Mouse (Mus musculus) Patski (cell line): ENCODE measurements around the gene Ermp1. TPM values are rescaled to one million over a fixed set of nuclear protein-coding genes. Genes with fewer than 3 reads are reported as not detected.

Source experiments
- ATAC-seq: fragments of 100-300 bp; one replicate; pipeline ENCODE4 v1.8.0; 2021
- CTCF ChIA-PET: fragments of 350-600 bp; sonication (Branson Sonifier 250); formaldehyde crosslinking; loops from one replicate; lab custom pipeline; 2022; ENCODE audit warnings: inconsistent platforms; lab: Charles Lee
- POLR2A ChIA-PET: fragments of 350-600 bp; sonication (Branson Sonifier 250); formaldehyde crosslinking; loops from one replicate; lab custom pipeline; 2022; ENCODE audit warnings: antibody characterized with exemption, inconsistent platforms; lab: Charles Lee
- DNase-seq: peaks from one replicate; pipeline ENCODE4 v3.0.0-alpha.2; 2011; ENCODE audit warnings: low read depth, low spot score
- H3K27me3 ChIP-seq: fragments of 371-371 bp; one replicate; pipeline ENCODE4 v1.5.1; 2021
- CTCF ChIP-seq: fragments of 100-300 bp; IDR thresholded peaks from one replicate; pipeline ENCODE4 v1.5.1; 2021
- in situ Hi-C: fragments of 300-500 bp; cut with MboI; formaldehyde crosslinking; loops from 3 replicates; pipeline ENCODE4 v1.11.1; 2018; ENCODE audit warnings: low pct_unique_long_range_greater_than_20kb, mixed read lengths
- polyA plus RNA-seq: library from polyadenylated mRNA; unstranded; gene quantifications from one replicate; pipeline ENCODE4 v1.2.3, GENCODE M21; 2021

The Ermp1 gene
- 94.4 TPM for polyA plus RNA-seq

DNA sequence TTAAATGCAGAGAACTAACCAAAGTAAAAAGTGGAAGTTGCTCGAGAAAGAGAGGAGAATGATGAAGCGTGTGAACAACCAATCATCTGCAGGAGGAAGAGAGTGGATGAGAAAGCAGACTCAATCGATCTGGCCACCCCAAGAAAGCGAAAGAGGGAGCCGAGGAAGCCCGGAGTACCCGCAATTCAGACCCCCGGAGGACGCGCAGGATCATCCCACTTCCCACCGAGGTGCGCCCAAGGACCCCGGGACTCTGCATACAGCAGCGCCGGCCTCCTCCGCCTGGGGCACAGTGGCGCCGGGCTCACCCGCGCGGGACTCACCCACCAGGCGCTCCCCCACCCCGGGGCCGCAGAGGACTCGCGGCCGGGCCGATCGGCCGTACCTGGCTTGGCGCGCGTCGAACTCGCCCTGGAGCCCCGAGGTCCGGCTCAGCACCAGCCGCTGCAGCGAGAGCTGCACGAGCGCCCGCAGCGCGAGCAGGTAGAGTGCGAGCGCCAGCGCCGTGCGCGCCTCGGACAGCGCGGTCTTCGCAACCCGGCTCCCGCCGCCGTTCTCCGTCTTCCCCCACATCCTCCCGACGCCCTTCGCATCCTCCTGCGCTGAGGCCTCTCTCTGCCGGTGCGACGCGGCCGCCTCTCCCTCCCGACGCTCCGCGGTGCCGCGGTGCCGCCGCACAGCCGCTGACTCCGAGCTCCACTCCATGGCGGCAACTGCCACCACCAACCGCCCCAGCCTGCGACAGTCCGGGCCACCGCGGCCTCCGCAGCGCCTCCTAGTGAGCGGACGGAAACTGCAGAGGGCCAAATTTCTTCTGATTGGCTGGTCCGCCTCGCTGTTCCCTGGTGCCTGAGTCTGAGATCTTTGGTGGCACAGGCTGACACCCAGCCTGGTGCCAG is at the start of gene Ermp1:
TSS of gene Ermp1 (minus strand) at position 765 of the 899 bp plus-strand sequence.
- CTCF ChIA-PET, result interaction anchor here (1.0 kb wide), 1 partner anchor 34 kb away, joined by 3 read pairs; no protein-coding TSS in a partner anchor

DNA sequence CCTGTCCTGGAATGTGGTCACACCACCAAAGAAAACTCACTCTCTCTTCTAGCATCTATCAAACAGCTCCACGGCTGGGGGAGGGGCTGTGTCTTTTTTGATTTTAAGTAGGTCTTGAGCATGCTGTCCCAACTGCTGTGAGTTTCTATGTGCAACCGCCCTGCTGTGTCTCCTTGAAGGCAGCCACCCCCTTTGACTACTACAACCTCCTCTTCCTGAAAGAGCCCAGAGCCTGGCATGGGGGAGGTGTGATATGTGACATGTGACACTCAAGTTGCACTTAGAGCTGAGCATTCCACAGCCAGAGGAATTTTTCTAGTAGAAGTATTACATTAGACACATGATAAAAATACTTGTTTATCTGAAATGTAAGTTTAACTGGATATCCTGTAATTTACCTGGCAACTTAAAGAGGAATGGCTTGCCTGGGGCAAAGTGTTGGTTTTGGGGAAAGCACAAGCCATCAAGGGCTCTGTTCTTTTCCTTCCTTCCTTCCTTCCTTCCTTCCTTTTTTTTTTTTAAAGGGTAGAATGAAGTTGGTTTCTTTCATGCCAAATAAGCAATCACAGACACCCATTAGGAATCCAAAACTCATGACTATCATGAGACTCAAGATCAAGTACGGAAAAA is 49.1 kb upstream of the Ermp1 start, which contains the start of gene Mlana:
TSS of gene Mlana (plus strand) at position 580 of the 630 bp plus-strand sequence.
- TF ChIP-seq CTCF, result no peak
- ATAC-seq (no peak), DNase-seq (no peak)
- in situ Hi-C loops, result loop anchor here (25.0 kb wide), 1 partner anchor 290 kb away; no protein-coding TSS in a partner anchor
- POLR2A ChIA-PET, result no interaction called here
- H3K27me3 ChIP-seq, result no peaks in the 10 kb centered on the region
- CTCF ChIA-PET, result interaction anchor here (1.9 kb wide), 1 partner anchor 11 kb away, joined by 4 read pairs; no protein-coding TSS in a partner anchor

More for the DNA sequence above, at the start of gene Ermp1:
- H3K27me3 ChIP-seq, result no peaks in the 10 kb centered on the region
- peak; percentile 98 for ATAC-seq
- peak; percentile 51 for DNase-seq
- POLR2A ChIA-PET, result no interaction called here
- in situ Hi-C loops, result no loop called here
- peak; percentile 100 for TF ChIP-seq CTCF

DNA sequence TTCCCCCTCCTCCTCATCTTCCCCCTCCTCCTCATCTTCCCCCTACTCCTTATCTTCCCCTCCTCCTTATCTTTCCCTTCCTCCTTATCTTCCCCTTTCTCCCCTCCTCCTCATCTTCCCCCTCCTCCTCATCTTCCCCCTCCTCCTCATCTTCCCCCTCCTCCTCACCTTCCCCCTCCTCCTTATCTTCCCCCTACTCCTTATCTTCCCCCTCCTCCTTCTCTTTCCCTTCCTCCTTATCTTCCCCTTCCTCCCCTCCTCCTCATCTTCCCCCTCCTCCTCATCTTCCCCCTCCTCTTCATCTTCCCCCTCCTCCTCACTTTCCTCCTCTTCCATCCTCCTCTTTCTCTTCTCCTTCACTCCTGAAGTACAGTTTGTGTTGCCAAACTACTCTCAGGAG is 48.6 kb upstream of the Ermp1 start:
- CTCF ChIA-PET, result interaction anchor here (1.9 kb wide), 1 partner anchor 12 kb away, joined by 4 read pairs; no protein-coding TSS in a partner anchor
- DNase-seq (no peak), ATAC-seq (no peak)
- in situ Hi-C loops, result loop anchor here (25.0 kb wide), 1 partner anchor 290 kb away; no protein-coding TSS in a partner anchor
- no peak for TF ChIP-seq CTCF
- no peaks in the 10 kb centered on the region for H3K27me3 ChIP-seq
- POLR2A ChIA-PET, result no interaction called here

DNA sequence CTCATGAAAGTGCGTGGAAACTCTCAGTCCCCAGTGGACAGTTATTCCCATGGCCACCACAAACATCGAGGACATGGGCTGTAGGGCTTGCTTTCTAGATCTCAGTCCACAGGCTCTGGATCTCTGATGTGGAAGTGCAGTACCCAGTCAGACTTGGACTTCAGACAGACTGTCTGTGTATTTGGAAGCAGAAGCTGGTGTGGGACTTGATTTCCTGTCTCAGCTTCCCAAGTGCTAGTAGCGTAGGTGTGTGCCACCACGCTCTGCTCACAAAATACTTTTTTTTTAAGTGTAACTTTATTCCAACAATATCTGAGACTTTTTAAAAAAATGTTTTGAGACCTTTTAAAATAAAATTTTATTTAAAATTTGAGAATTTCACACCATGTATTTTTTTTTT is 48.1 kb upstream of the Ermp1 start:
- no peak for TF ChIP-seq CTCF
- in situ Hi-C loops, result loop anchor here (25.0 kb wide), 1 partner anchor 291 kb away; no protein-coding TSS in a partner anchor
- DNase-seq, result no peak
- no peak for ATAC-seq
- POLR2A ChIA-PET, result interaction anchor here (1.5 kb wide), 1 partner anchor 12 kb away, joined by 3 read pairs; no protein-coding TSS in a partner anchor
- CTCF ChIA-PET, result no interaction called here
- H3K27me3 ChIP-seq, result no peaks in the 10 kb centered on the region

DNA sequence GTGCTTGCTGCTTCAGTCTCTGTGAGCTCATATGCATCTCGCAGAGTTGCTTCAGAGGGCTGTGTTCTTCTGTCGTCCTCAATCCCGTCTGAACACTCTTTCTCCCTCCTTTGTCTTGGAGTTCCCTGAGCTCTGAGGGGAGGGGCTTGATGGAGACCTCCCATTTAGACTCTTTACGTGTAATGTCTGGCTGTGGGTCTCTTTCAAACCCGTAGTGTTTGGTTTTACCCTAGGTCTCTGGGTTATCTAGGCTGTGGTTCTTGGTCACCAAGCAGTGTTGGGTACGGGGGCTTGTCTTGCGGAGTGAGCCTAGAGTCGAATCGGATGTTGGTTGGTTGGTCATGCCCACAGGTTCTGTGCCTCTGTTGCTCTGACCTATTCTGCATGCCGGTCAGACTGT is 46.9 kb upstream of the Ermp1 start:
- in situ Hi-C loops, result loop anchor here (25.0 kb wide), 1 partner anchor 292 kb away; no protein-coding TSS in a partner anchor
- ChIA-PET CTCF (interaction anchor here (1.0 kb wide), 1 partner anchor 11 kb away, joined by 4 read pairs; no protein-coding TSS in a partner anchor), POLR2A (interaction anchor here (1.5 kb wide), 1 partner anchor 11 kb away, joined by 3 read pairs; no protein-coding TSS in a partner anchor)
- no peak for TF ChIP-seq CTCF
- no peaks in the 10 kb centered on the region for H3K27me3 ChIP-seq
- DNase-seq (no peak), ATAC-seq (no peak)

DNA sequence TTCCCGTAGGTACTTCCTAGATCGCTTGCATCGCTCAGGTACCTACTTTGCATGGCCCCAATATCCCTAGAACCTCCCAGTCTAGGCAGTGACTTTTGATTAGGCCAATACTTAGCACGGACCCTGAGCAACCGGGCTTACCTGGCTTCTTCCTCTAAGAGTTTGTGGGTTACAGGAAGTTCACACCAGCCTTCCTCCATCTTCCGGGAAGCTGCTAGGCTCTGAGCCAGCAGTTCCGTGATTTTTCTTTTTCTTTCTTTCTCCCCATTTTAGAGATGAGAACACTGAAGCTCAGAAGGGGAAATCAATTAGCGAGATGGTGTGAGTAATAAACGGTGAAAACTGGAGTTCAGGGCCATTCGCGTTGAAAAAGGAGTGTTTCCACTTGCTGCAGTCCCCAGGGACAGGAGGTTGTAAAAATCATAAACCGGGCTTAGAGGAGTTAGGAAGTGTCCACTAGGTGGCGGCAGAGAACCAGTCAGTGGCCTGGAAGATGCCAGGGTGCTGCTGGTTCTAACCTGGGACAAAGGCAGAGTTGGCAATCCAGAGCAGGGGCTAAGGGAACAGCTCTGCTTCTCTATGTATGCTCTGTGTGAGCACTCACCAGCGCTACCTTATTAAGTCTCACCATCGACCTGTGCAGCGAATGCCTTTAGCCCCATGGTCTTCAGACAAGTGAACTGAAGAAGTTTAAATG is 35.8 kb upstream of the Ermp1 start:
- peak; percentile 57 for ATAC-seq
- TF ChIP-seq CTCF, result peak; percentile 76
- DNase-seq, result no peak
- POLR2A ChIA-PET, result interaction anchor here (0.6 to 1.4 kb wide), 3 partner anchors 12 to 137 kb away, joined by 3 to 4 read pairs (median 4); no protein-coding TSS in a partner anchor
- no peaks in the 10 kb centered on the region for H3K27me3 ChIP-seq
- CTCF ChIA-PET, result interaction anchor here (0.8 to 3.5 kb wide), 11 partner anchors 8 to 298 kb away, joined by 3 to 34 read pairs (median 4); no protein-coding TSS in a partner anchor
- in situ Hi-C loops, result loop anchor here (25.0 kb wide), 1 partner anchor 303 kb away; no protein-coding TSS in a partner anchor

DNA sequence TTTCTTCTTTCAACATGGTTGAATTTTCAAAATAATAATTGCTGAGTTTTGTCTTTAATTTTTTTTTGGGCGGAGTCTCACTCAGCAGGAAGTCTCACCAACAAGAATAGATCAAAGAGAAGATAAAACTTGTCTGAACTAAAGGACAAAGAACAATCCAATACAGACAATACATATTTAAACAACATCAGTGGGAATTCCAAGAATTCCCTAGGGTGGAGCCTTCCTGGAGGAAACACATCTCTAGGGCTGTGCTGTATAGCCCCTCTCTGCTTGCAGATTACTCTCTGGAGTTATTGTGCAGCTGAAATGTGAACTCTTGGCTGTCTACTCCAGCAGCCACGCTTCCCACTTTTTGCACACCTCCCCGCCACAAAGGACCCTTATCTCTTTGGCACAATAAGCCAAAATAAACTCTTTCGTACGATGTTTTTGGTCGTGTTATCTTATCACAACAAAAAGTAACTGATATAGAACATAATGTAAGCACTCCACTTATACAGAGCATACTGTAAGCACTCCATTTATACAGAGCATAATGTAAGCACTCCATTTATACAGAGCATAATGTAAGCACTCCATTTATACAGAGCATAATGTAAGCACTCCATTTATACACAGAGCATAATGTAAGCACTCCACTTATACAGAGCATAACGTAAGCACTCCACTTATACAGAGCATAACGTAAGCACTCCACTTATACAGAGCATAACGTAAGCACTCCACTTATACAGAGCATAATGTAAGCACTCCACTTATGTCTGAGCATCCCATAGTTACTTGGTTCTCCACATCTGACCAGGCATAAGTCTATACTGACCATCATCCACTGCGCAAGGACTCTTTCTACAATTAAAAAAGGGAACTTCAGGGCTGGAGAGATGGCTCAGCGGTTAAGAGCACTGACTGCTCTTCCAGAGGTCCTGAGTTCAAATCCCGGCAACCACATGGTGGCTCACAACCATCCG is 32.3 kb upstream of the Ermp1 start:
- TF ChIP-seq CTCF, result no peak
- DNase-seq (no peak), ATAC-seq (no peak)
- ChIA-PET POLR2A (no interaction called here), CTCF (no interaction called here)
- in situ Hi-C loops, result loop anchor here (25.0 kb wide), 1 partner anchor 307 kb away; no protein-coding TSS in a partner anchor
- no peaks in the 10 kb centered on the region for H3K27me3 ChIP-seq

DNA sequence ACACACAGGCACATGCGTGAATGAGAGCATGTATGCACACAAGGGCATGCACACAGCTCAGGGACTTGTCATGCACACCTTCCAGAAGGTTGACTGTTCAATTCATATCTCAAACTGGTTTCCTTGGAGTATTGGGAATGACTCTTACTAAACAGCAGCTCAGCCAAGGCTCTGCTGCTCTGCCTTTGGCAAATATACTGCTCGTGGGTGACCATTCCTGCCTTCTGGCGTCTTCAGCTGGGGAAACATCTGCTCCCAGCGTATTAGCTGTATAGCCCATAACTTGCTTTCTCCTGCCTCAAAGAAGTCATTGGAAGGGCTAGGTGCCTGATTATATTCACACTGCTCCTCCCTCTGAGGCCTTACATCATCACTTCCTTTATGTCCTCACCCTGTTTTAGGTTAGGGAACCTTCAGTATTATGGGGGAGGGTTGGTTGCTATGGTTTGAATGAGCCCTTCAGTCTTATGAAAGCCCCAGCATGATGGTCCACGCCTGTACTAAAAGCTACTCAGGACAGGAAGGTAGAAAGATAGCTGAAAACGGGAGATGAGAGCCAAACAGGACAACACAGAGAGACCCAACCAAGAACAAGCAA is 30.1 kb upstream of the Ermp1 start:
- ATAC-seq, result no peak
- no peaks in the 10 kb centered on the region for H3K27me3 ChIP-seq
- DNase-seq, result no peak
- ChIA-PET POLR2A (no interaction called here), CTCF (interaction anchor here (1.0 kb wide), 1 partner anchor 143 kb away, joined by 3 read pairs; no protein-coding TSS in a partner anchor)
- TF ChIP-seq CTCF, result no peak
- in situ Hi-C loops, result loop anchor here (5.0 to 25.0 kb wide), 2 partner anchors 144 to 309 kb away; no protein-coding TSS in a partner anchor
